ENCODE assay signal across 9 mouse cellular contexts in the genomic region with DNA sequence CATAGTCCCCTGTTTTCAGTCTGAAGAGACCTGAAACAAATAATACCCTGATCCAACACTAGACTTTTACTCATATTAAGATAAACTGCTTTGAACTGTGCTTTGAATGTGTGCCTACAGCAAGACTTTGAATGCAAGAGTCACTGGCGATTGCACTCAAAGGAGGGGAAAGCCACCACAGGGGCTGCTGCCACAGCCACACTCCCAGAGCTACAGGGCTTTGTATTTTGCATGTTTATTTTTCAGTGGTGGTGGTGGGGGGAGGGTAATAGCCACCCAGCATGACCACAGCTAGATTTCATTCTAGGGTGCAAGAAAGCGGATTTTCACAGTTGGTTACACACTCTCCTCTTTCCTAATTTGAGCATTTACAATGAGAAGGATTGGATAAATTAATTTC. TPM values are rescaled to one million over a fixed set of nuclear protein-coding genes. Genes with fewer than 3 reads are reported as not detected.
DNase-seq lines count a peak whose midpoint lies in the region; ATAC-seq lines count a peak whose summit lies in the region.
"Had no signal": no experiment of that assay in that cellular context is flagged by ENCODE, and none has a peak within 500 bp of the region (broad histone marks: within the 10 kb centered on the region; RNA-seq: fewer than 3 reads in every experiment).

No protein-coding gene starts in this region.

- peak overlapping the region; percentile 23 for H3K4me2 ChIP-seq in embryonic facial prominence, embryonic 12.5 days (replicated peaks)
- peak overlapping the region; percentile 81 for H3K4me2 ChIP-seq in hindbrain, embryonic 15.5 days
- H3K4me2 ChIP-seq in neural tube, embryonic 12.5 days (replicated peaks), result peak overlapping the region; percentile 73

- H3K9ac ChIP-seq in embryonic facial prominence, embryonic 12.5 days, result no peak overlapping the region
- H3K9ac ChIP-seq in hindbrain, embryonic 15.5 days, result 0 out of 2 replicates have a peak overlapping the region, but pooled peaks have one; percentile 7
- H3K9ac ChIP-seq in neural tube, embryonic 12.5 days, result no peak overlapping the region

- H3K27ac ChIP-seq in embryonic facial prominence, embryonic 12.5 days, result no peak overlapping the region
- peak overlapping the region; percentile 82 for H3K27ac ChIP-seq in hindbrain, embryonic 15.5 days (replicated peaks)
- H3K27ac ChIP-seq in neural tube, embryonic 12.5 days, result no peak overlapping the region

- H3K4me1 ChIP-seq in embryonic facial prominence, embryonic 12.5 days, result peaks cover 8% of the 10 kb centered on the region; the same call in 1 of the 2 replicates
- peaks cover 28% of the 10 kb centered on the region for H3K4me1 ChIP-seq in hindbrain, embryonic 15.5 days (replicated peaks)
- peaks cover 24% of the 10 kb centered on the region for H3K4me1 ChIP-seq in neural tube, embryonic 12.5 days

- no peaks in the 10 kb centered on the region for H3K27me3 ChIP-seq in embryonic facial prominence, embryonic 12.5 days
- 0 out of 2 replicates have a peak, but pooled peaks cover 2% of the 10 kb centered on the region for H3K27me3 ChIP-seq in hindbrain, embryonic 15.5 days
- H3K27me3 ChIP-seq in neural tube, embryonic 12.5 days (replicated peaks), result no peaks in the 10 kb centered on the region

- no peak overlapping the region for H3K4me3 ChIP-seq in embryonic facial prominence, embryonic 12.5 days
- H3K4me3 ChIP-seq in hindbrain, embryonic 15.5 days, result no peak overlapping the region
- no peak overlapping the region for H3K4me3 ChIP-seq in neural tube, embryonic 12.5 days

- no peak for ATAC-seq in embryonic facial prominence, embryonic 12.5 days (ENCODE audit: insufficient number of reproducible peaks, insufficient read depth, low FRiP score, low TSS enrichment)
- ATAC-seq in hindbrain, embryonic 15.5 days (ENCODE audit: low FRiP score, low read depth), result no peak
- no peak for ATAC-seq in neural tube, embryonic 12.5 days (ENCODE audit: low FRiP score, low read depth)
- no peak for ATAC-seq in megakaryocyte progenitor cell, adult 5-6 weeks (replicated peaks; ENCODE audit: poor library complexity)

- 27% methylated on average over 2 of the region's 2 CpGs for WGBS in embryonic facial prominence, embryonic 12.5 days
- WGBS in hindbrain, embryonic 15.5 days, result 24% methylated on average over 2 of the region's 2 CpGs
- WGBS in neural tube, embryonic 12.5 days, result 5% methylated on average over 2 of the region's 2 CpGs

- no peaks in the 10 kb centered on the region for H3K9me3 ChIP-seq in embryonic facial prominence, embryonic 12.5 days
- H3K9me3 ChIP-seq in hindbrain, embryonic 15.5 days, result no peaks in the 10 kb centered on the region
- no peaks in the 10 kb centered on the region for H3K9me3 ChIP-seq in neural tube, embryonic 12.5 days

- no peaks in the 10 kb centered on the region for H3K36me3 ChIP-seq in embryonic facial prominence, embryonic 12.5 days
- no peaks in the 10 kb centered on the region for H3K36me3 ChIP-seq in hindbrain, embryonic 15.5 days
- H3K36me3 ChIP-seq in neural tube, embryonic 12.5 days, result no peaks in the 10 kb centered on the region

- peak; percentile 10 for DNase-seq in kidney, postnatal 14 days
- DNase-seq in kidney, postnatal 36 days, result no peak
- no peak for DNase-seq in cerebellum, adult 18-20 months
- no peak for DNase-seq in thymus, postnatal 4 days
- DNase-seq: thymus, postnatal 36 days had no signal

RNA-seq across cellular contexts. Expression of gene Zeb2, which starts 2.6 kb away (rescaled TPM):
- polyA plus RNA-seq in embryonic facial prominence, embryonic 12.5 days (2016; fragmentation: Nextera tagmentation; extraction: Ambion mirVana), result 47.4 and 49.3 TPM in 2 replicates
- polyA plus RNA-seq in hindbrain, embryonic 15.5 days (2015; fragmentation: Nextera tagmentation; extraction: Ambion mirVana), result 37.0 and 38.0 TPM in 2 replicates
- polyA plus RNA-seq in neural tube, embryonic 12.5 days (2016; fragmentation: Nextera tagmentation; extraction: Ambion mirVana), result 55.6 and 58.7 TPM in 2 replicates
- total RNA-seq in megakaryocyte progenitor cell, adult 5-6 weeks (2015), result 188 and 189 TPM in 2 replicates
- 138 and 151 TPM in 2 replicates for total RNA-seq in megakaryocyte progenitor cell, adult 5-6 weeks (2017)

Comparison
In these comparisons a context has a peak if more than half of its experiments do, and no peak if none do; other contexts are left out.
1. H3K4me2 ChIP-seq: peak in every context shown above with its lines; median percentile 81 in hindbrain, embryonic 15.5 days; 73 in neural tube, embryonic 12.5 days; 23 in embryonic facial prominence, embryonic 12.5 days.